Mouse (Mus musculus): Measurements from ENCODE around the gene Pitpnc1.

DNA sequence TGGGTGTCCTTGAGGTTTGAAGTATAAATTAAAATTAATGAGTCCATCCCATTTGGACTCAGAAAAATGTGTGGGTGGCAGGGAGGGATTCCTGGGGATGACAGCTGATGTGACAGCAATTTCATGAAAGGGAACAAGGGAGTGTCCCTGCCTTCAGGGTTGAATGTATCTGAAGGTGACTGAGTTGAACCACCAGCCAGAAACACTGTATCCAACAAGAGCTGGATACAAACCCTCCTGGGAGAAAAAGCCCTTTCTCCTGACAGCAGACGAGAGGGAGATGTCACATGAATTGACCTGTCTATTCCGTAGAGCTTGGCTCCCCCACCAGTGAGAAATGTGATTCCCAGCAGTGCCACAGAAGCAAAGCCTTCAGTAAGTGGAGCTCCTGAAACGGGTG, 115.0 kb downstream of the Pitpnc1 start:
- no peak for TF ChIP-seq EP300 (IDR thresholded peaks at IDR 0.05; ENCODE audit: low read depth)
- no peak for TF ChIP-seq CTCF (IDR thresholded peaks at IDR 0.05; ENCODE audit: low read depth)
